Mouse (Mus musculus): ENCODE results near the gene Lrrc66.

- TF ChIP-seq RAD21 (IDR thresholded peaks at IDR 0.05; ENCODE audit: low read depth, low read length) (no peak), POLR2AphosphoS5 (IDR thresholded peaks at IDR 0.05; ENCODE audit: borderline replicate concordance, low read depth, low read length) (no peak), ZNF384 (IDR thresholded peaks at IDR 0.05; ENCODE audit: low read depth, low read length) (no peak)
Observed at GRCm38 (mm10) chr5:73558756-73559155, 73.6 kb downstream of the Lrrc66 start.
